Mouse (Mus musculus) limb, embryonic 11.5 days (tissue): ENCODE measurements around the gene Trim60. TPM values are rescaled to one million over a fixed set of nuclear protein-coding genes. Genes with fewer than 3 reads are reported as not detected.

Source experiments
- ATAC-seq: fragments of 200-750 bp; cut with Nextera tagmentation; 2 replicates; pipeline ENCODE4 v1.8.0; 2017; ENCODE audit warnings: low read depth; ENCODE audit not compliant: insufficient number of reproducible peaks, low FRiP score, low TSS enrichment
- DNase-seq: peaks from one replicate; pipeline ENCODE4 v3.0.0-alpha.2; 2015; ENCODE audit warnings: low spot score
- H3K27ac ChIP-seq: fragments of 300-500 bp; sonication (generic); replicated peaks from 2 replicates; pipeline ENCODE4 v1.5.1; 2014; ENCODE audit warnings: low read depth, mild to moderate bottlenecking, low read length
- H3K27me3 ChIP-seq: fragments of 300-500 bp; sonication (generic); 2 replicates; pipeline ENCODE4 v1.6.1; 2014; ENCODE audit warnings: mild to moderate bottlenecking, low read length, mixed read lengths; ENCODE audit not compliant: control insufficient read depth, insufficient read depth
- H3K36me3 ChIP-seq: fragments of 300-500 bp; sonication (generic); 2 replicates; pipeline ENCODE4 v1.6.1; 2014; ENCODE audit warnings: mild to moderate bottlenecking, low read length, moderate library complexity, mixed read lengths; ENCODE audit not compliant: control insufficient read depth, insufficient read depth
- H3K4me1 ChIP-seq: fragments of 300-500 bp; sonication (generic); 2 replicates; pipeline ENCODE4 v1.6.1; 2014; ENCODE audit warnings: low read length, mixed read lengths; ENCODE audit not compliant: control insufficient read depth, insufficient read depth
- H3K4me2 ChIP-seq: fragments of 300-500 bp; sonication (generic); 2 replicates; pipeline ENCODE4 v1.6.1; 2014; ENCODE audit warnings: low read depth, mild to moderate bottlenecking, moderate library complexity; ENCODE audit not compliant: severe bottlenecking
- H3K4me3 ChIP-seq: fragments of 300-500 bp; sonication (generic); 2 replicates; pipeline ENCODE4 v1.5.1; 2014; ENCODE audit warnings: low read depth, low read length
- H3K9ac ChIP-seq: fragments of 300-500 bp; sonication (generic); 2 replicates; pipeline ENCODE4 v1.6.1; 2014; ENCODE audit warnings: mild to moderate bottlenecking, low read length
- H3K9me3 ChIP-seq: fragments of 300-500 bp; sonication (generic); 2 replicates; pipeline ENCODE4 v1.6.1; 2016; ENCODE audit warnings: low read length; ENCODE audit not compliant: control insufficient read depth
- WGBS: fragments of 180-500 bp; shearing (Covaris S2); extraction: QIAGEN DNeasy Blood & Tissue Kit; methylation state at CpG from one replicate; pipeline ENCODE4 v1.1.7; 2014; 5-methylcytosine and 5-hydroxymethylcytosine counted together
- polyA plus RNA-seq: library from polyadenylated mRNA; unstranded; fragments of >200 nt; fragmentation: Nextera tagmentation; extraction: Ambion mirVana; gene quantifications from 2 replicates; pipeline ENCODE4 v1.2.1, GENCODE M21; 2014

Gene Trim60
- polyA plus RNA-seq, 1 experiment from 2014 or later, result not detected

GRCm38 (mm10) chr8:64962836-64963235 lies 55.5 kb downstream of the Trim60 start:
- Histone ChIP-seq H3K9me3 (no peaks in the 10 kb centered on the region), H3K27me3 (no peaks in the 10 kb centered on the region), H3K4me1 (no peaks in the 10 kb centered on the region), H3K4me2 (no peak overlapping the region), H3K9ac (no peak overlapping the region), H3K36me3 (no peaks in the 10 kb centered on the region), H3K4me3 (no peak overlapping the region), H3K27ac (no peak overlapping the region)
- ATAC-seq, result no peak
- DNase-seq, result no peak

DNA sequence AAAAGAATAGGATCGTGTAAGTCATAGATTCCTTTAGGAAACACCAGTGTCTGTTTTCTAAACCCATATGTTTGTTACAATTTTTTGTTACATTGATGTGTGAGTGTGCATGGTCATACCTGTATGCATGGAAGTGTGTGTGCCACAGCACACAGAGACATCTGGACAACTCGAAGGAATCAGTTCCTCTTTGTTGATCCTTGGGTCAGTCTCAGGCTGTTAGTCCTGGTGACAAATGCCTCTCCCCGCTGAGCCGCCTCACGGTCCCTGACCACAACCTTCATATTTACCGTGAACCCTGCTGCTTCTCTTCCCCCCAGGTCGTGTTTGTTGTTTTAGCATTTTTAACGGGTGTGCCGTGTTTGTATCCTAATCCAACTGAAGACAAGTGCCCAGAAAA lies 59.4 kb downstream of the Trim60 start:
- 84% methylated on average over 9 of the region's 9 CpGs for WGBS
- no peak for ATAC-seq

DNA sequence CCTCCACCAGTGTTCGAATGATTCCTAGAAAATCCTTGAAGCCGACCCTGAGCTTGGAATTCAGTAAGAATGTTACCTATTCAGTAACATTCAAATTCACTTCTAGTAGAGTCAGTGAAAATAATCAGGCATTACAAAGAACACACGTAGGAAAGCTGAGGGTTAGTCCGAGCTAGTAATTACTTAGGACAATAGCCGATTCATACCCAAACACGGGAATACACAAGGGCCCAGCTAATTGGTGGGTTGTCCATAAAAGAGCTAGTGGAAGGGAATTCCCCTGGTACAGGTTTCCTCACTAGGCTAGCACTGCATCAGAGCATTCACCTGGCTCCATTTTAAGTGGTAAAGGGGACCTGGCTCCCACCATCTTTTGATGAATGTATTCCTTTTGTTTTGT lies 66.3 kb downstream of the Trim60 start:
- ATAC-seq (no peak), DNase-seq (no peak)
- no peaks in the 10 kb centered on the region for H3K9me3 ChIP-seq
- 93% methylated on average over 6 of the region's 6 CpGs for WGBS
- no peaks in the 10 kb centered on the region for H3K27me3 ChIP-seq
- H3K9ac ChIP-seq, result no peak overlapping the region
- H3K4me3 ChIP-seq, result no peak overlapping the region
- no peak overlapping the region for H3K4me2 ChIP-seq
- no peaks in the 10 kb centered on the region for H3K36me3 ChIP-seq
- no peak overlapping the region for H3K27ac ChIP-seq
- no peaks in the 10 kb centered on the region for H3K4me1 ChIP-seq

More for the DNA sequence above, 59.4 kb downstream of the Trim60 start:
- Histone ChIP-seq H3K9me3 (no peaks in the 10 kb centered on the region), H3K27me3 (no peaks in the 10 kb centered on the region), H3K4me1 (no peaks in the 10 kb centered on the region), H3K36me3 (no peaks in the 10 kb centered on the region), H3K9ac (no peak overlapping the region), H3K4me3 (no peak overlapping the region), H3K27ac (no peak overlapping the region), H3K4me2 (no peak overlapping the region)
- no peak for DNase-seq

Other genes starting within 250 kb of the Trim60 start
- gene Klhl2, start 168.6 kb downstream of the Trim60 start, polyA plus RNA-seq, result 10.4 and 12.0 TPM in 2 replicates
- 15.2 and 16.7 TPM in 2 replicates for gene Tmem192, start 71.4 kb downstream of the Trim60 start, polyA plus RNA-seq
- not detected in 2 replicates for gene Trim75, start 30.8 kb downstream of the Trim60 start, polyA plus RNA-seq
- gene Trim61, start 61 bp downstream of the Trim60 start, polyA plus RNA-seq, result 0.16 TPM in 1 of 2 replicates, not detected in the other
- 4.6 and 5.7 TPM in 2 replicates for gene Apela, start 18.8 kb upstream of the Trim60 start, polyA plus RNA-seq
- not detected in 2 replicates for gene Gm10663, start 56.4 kb upstream of the Trim60 start, polyA plus RNA-seq
- gene BC030870, start 111.0 kb upstream of the Trim60 start, polyA plus RNA-seq, result not detected in 2 replicates